Mouse (Mus musculus): ENCODE measurements around the gene Foxred1. TPM values are rescaled to one million over a fixed set of nuclear protein-coding genes. Genes with fewer than 3 reads are reported as not detected.

The Foxred1 gene
- 23.3 and 27.5 TPM in 2 replicates for polyA plus RNA-seq (2012; rRNA removed)

DNA sequence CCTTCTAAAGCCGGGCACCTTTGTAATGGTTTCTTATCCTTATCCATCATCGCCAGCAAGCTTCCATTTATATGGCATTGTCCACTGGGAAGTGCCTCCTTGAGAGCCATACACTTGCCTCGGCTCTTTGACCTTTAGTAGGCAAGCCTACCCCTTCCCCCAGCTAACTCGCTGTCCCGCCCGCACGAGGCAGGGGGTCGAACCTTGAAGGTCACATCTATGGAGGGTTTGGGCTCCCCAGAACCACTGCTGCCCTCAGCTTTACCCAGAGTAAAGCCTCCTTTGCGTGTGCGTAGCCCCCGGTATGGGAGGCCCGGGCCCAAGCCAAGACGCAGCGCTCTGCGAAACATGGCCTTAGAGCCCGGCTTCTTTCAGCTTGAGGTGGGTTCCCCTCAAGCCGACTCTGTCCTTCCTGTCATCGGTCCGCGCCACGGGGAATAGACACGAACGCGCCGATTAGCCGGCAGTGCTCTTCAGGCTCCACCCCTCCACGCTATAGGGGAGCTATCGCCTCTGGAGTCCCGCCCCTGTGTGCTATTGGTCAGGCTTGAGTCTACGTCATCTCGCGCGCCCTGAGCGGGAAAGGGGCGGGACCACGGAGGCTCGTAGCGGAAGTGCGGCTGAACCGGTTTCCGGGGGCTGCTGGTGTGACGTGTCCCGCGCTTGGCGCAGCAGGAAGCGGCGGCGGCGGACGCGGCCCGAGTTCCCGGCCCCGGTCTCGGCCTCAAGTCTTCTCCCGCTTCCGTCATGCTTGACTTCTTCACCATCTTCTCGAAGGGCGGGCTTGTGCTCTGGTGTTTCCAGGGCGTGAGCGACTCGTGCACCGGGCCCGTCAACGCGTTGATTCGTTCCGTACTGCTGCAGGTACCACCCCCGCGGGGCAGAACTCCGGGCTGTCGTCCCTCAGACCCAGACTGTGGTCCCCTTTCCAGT, at the start of gene Foxred1:
Foxred1 (minus strand) TSS at position 514 of the 933 bp plus-strand sequence.
- peaks cover 4% of the 10 kb centered on the region; the same call in 1 of the 2 replicates for H3K4me1 ChIP-seq (ENCODE audit: control insufficient read depth, insufficient read depth, low read length)
- peak within 1 kb of the TSS; percentile 93 for H3K27ac ChIP-seq (ENCODE audit: control insufficient read depth, insufficient read depth, low read depth, low read length)
- H3K4me3 ChIP-seq (ENCODE audit: control insufficient read depth, low read depth, low read length) = peak within 1 kb of the TSS; percentile 96
- no peaks in the 10 kb centered on the region for H3K27me3 ChIP-seq (ENCODE audit: control insufficient read depth, insufficient read depth, low read length)
- peaks cover 2% of the 10 kb centered on the region; the same call in 1 of the 2 replicates for H3K36me3 ChIP-seq (ENCODE audit: control insufficient read depth, insufficient read depth, low read length)
- TF ChIP-seq CTCF (IDR thresholded peaks at IDR 0.05; ENCODE audit: control insufficient read depth, insufficient read depth, insufficient replicate concordance, low read depth, low read length) (no peak), POLR2A (IDR thresholded peaks at IDR 0.05; ENCODE audit: control insufficient read depth, low read depth, low read length) (peak; percentile 90)

DNA sequence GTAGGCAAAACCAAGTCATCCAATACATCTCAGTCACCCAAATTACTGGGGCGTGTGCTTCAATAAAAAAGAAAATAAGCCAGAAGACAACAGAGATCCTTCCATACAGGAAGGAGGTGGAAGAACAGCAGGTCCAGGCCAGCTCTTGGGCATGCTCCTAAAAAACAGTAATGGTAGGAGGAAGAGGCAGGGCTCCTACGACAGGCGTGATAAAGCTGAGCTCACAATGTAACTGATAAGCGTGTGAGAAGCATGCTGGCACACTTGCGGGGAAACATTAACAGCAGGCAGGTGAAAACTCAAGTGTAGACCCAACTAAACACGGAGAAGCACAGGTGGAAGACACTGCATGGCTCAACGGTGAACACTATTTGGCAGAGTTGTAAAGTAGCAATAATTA, 46.5 kb upstream of the Foxred1 start:
- Histone ChIP-seq H3K27ac (ENCODE audit: control insufficient read depth, insufficient read depth, low read depth, low read length) (no peak overlapping the region), H3K4me1 (ENCODE audit: control insufficient read depth, insufficient read depth, low read length) (no peaks in the 10 kb centered on the region), H3K36me3 (ENCODE audit: control insufficient read depth, insufficient read depth, low read length) (no peaks in the 10 kb centered on the region), H3K4me3 (ENCODE audit: control insufficient read depth, low read depth, low read length) (no peak overlapping the region), H3K27me3 (ENCODE audit: control insufficient read depth, insufficient read depth, low read length) (no peaks in the 10 kb centered on the region)
- TF ChIP-seq CTCF (IDR thresholded peaks at IDR 0.05; ENCODE audit: control insufficient read depth, insufficient read depth, insufficient replicate concordance, low read depth, low read length) (no peak), POLR2A (IDR thresholded peaks at IDR 0.05; ENCODE audit: control insufficient read depth, low read depth, low read length) (no peak)

DNA sequence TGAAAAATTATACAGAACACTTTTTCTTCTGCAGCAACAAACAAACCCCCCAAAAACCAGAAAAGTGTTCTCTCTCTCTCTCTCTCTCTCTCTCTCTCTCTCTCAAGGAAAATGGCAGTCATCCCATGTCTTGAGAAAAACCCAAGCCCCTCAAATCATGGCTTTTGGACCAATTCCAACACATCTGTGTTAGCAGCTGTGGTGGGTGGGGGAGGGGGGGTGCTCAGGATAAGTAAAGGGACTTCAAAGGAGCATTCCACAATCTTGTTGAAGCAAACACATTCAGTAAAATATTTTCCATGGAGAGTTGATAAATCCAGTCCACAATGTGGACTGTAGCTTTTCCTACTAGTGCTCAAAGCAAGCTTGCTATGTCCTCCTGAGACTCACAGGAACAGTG, 38.6 kb upstream of the Foxred1 start:
- H3K4me1 ChIP-seq (ENCODE audit: control insufficient read depth, insufficient read depth, low read length) = no peaks in the 10 kb centered on the region
- H3K27ac ChIP-seq (ENCODE audit: control insufficient read depth, insufficient read depth, low read depth, low read length) = no peak overlapping the region
- no peaks in the 10 kb centered on the region; the same call in 1 of the 2 replicates for H3K36me3 ChIP-seq (ENCODE audit: control insufficient read depth, insufficient read depth, low read length)
- TF ChIP-seq CTCF (IDR thresholded peaks at IDR 0.05; ENCODE audit: control insufficient read depth, insufficient read depth, insufficient replicate concordance, low read depth, low read length) = no peak
- TF ChIP-seq POLR2A (IDR thresholded peaks at IDR 0.05; ENCODE audit: control insufficient read depth, low read depth, low read length) = no peak
- H3K4me3 ChIP-seq (ENCODE audit: control insufficient read depth, low read depth, low read length) = no peak overlapping the region
- H3K27me3 ChIP-seq (ENCODE audit: control insufficient read depth, insufficient read depth, low read length) = no peaks in the 10 kb centered on the region

DNA sequence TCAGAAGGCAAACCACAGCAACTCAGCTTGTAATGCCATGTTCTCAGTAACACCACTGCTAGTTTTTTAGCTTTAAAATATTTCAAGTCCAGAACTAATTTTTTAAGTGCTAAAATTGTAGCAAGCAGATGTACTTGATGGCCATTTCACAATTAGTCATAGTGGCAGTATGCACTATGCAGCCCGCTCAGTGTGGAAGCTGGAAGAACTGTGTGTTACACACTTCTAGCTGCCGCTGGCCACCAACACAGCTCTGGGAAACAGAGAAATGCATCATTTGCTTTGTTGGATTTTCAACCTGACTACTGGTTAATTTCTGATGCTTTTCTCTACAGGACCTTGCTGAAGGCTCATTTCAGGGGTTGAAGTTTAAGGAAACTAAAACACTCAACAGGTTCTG, 36.5 kb upstream of the Foxred1 start:
- no peak for TF ChIP-seq CTCF (IDR thresholded peaks at IDR 0.05; ENCODE audit: control insufficient read depth, insufficient read depth, insufficient replicate concordance, low read depth, low read length)
- no peak for TF ChIP-seq POLR2A (IDR thresholded peaks at IDR 0.05; ENCODE audit: control insufficient read depth, low read depth, low read length)
- H3K27me3 ChIP-seq (ENCODE audit: control insufficient read depth, insufficient read depth, low read length) = no peaks in the 10 kb centered on the region
- H3K4me1 ChIP-seq (ENCODE audit: control insufficient read depth, insufficient read depth, low read length) = no peaks in the 10 kb centered on the region
- no peaks in the 10 kb centered on the region; the same call in 1 of the 2 replicates for H3K36me3 ChIP-seq (ENCODE audit: control insufficient read depth, insufficient read depth, low read length)
- H3K4me3 ChIP-seq (ENCODE audit: control insufficient read depth, low read depth, low read length) = no peak overlapping the region
- no peak overlapping the region for H3K27ac ChIP-seq (ENCODE audit: control insufficient read depth, insufficient read depth, low read depth, low read length)

DNA sequence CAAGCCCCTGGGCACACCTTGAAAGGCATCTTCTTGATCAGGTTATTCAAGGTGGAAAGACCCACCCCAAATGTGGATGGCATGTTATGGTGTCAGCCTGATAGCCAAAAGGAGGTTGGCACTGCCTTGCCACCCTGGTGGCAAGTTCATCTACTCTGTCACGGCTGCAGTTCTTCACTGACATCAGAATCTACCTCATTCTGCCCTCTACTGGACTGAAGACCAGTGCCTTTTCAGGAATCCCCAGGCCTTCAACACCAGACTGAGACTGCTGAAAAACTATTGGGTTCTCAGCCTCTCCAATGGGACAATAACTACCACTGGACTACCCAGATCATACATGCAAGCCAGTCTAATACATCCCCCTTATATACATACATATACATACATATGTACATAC, 28.9 kb upstream of the Foxred1 start:
- Histone ChIP-seq H3K4me3 (ENCODE audit: control insufficient read depth, low read depth, low read length) (no peak overlapping the region), H3K36me3 (ENCODE audit: control insufficient read depth, insufficient read depth, low read length) (no peaks in the 10 kb centered on the region; the same call in 1 of the 2 replicates)

DNA sequence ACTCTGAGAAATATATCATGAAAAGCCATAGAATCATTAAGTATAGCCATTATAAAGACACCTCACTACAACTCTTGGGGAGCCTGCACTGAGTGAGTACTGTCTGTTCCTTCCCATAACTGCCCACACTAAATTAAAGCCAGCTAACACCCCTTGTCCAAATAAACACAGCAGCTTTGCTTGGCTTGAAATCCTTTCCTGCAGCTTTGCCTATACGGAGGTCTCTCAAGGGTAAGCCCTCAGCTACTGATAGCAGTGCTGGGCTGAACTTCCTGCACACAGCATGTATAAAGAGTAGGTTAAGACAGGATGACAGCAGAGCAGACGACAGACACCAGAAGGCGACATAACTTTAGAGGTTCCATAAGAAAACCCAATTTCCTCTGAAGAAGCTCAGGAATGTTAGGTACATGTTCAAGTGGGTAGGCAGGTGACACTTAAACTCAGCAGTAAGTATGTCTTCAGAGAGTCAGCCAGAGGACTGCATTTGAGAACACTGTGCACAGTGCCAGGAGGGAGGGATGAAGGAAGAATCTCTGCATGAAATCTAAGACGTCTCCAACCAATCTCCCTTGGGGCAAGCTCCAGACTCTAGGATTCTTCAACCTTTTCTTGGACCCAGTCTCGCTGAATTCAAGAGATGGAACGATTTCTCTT, 28.2 kb upstream of the Foxred1 start:
- no peak overlapping the region for H3K27ac ChIP-seq (ENCODE audit: control insufficient read depth, insufficient read depth, low read depth, low read length)
- TF ChIP-seq POLR2A (IDR thresholded peaks at IDR 0.05; ENCODE audit: control insufficient read depth, low read depth, low read length) (no peak), CTCF (IDR thresholded peaks at IDR 0.05; ENCODE audit: control insufficient read depth, insufficient read depth, insufficient replicate concordance, low read depth, low read length) (no peak)
- H3K27me3 ChIP-seq (ENCODE audit: control insufficient read depth, insufficient read depth, low read length) = no peaks in the 10 kb centered on the region
- H3K4me3 ChIP-seq (ENCODE audit: control insufficient read depth, low read depth, low read length) = no peak overlapping the region
- H3K36me3 ChIP-seq (ENCODE audit: control insufficient read depth, insufficient read depth, low read length) = no peaks in the 10 kb centered on the region; the same call in 1 of the 2 replicates
- no peaks in the 10 kb centered on the region for H3K4me1 ChIP-seq (ENCODE audit: control insufficient read depth, insufficient read depth, low read length)

More for the DNA sequence above, 28.9 kb upstream of the Foxred1 start:
- no peak for TF ChIP-seq CTCF (IDR thresholded peaks at IDR 0.05; ENCODE audit: control insufficient read depth, insufficient read depth, insufficient replicate concordance, low read depth, low read length)
- no peak for TF ChIP-seq POLR2A (IDR thresholded peaks at IDR 0.05; ENCODE audit: control insufficient read depth, low read depth, low read length)
- no peak overlapping the region for H3K27ac ChIP-seq (ENCODE audit: control insufficient read depth, insufficient read depth, low read depth, low read length)
- no peaks in the 10 kb centered on the region for H3K27me3 ChIP-seq (ENCODE audit: control insufficient read depth, insufficient read depth, low read length)
- no peaks in the 10 kb centered on the region for H3K4me1 ChIP-seq (ENCODE audit: control insufficient read depth, insufficient read depth, low read length)

DNA sequence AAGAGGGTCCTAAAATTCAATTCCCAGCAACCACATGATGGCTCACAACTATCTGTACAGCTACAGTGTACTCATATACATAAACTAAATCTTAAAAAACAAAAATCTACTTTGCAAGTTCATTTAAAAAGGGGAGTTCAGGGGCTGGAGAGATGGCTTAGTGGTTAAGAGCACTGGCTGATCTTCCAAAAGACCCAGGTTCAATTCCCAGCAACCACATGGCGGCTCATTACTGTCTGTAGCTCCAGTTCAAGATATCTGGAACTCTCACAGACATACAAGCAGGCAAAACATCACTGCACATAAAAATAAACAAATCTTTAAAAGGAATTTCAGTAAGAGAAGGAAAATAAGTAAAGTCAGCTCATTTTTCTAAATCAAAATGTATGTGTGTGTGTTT, 27.5 kb upstream of the Foxred1 start:
- H3K27ac ChIP-seq (ENCODE audit: control insufficient read depth, insufficient read depth, low read depth, low read length) = no peak overlapping the region
- no peaks in the 10 kb centered on the region for H3K4me1 ChIP-seq (ENCODE audit: control insufficient read depth, insufficient read depth, low read length)
- no peaks in the 10 kb centered on the region; the same call in 1 of the 2 replicates for H3K36me3 ChIP-seq (ENCODE audit: control insufficient read depth, insufficient read depth, low read length)
- H3K4me3 ChIP-seq (ENCODE audit: control insufficient read depth, low read depth, low read length) = no peak overlapping the region
- no peaks in the 10 kb centered on the region for H3K27me3 ChIP-seq (ENCODE audit: control insufficient read depth, insufficient read depth, low read length)
- TF ChIP-seq POLR2A (IDR thresholded peaks at IDR 0.05; ENCODE audit: control insufficient read depth, low read depth, low read length) = no peak
- TF ChIP-seq CTCF (IDR thresholded peaks at IDR 0.05; ENCODE audit: control insufficient read depth, insufficient read depth, insufficient replicate concordance, low read depth, low read length) = no peak
